In the genomic region with DNA sequence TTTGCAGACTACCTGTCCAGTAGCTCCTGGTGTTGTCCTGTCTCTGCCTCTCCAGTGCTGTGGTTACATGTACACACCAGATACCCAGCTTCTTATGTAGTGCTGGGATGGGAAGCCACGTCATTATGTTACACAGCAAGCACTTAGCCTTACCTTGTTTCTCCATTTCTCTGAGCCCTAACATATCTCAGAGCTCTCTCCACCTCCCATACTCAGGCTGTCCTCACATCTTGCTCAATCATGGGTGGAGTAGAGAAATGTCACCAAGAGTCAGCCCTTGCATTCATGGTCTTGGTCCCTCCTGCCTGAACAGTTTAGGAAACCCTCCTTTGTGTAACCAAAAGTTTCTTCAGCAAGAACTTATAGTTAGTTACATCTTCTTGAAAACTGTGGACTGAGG, we compare ENCODE assay signal across 21 mouse cellular contexts. TPM values are rescaled to one million over a fixed set of nuclear protein-coding genes. Genes with fewer than 3 reads are reported as not detected.
DNase-seq lines count a peak whose midpoint lies in the region; ATAC-seq lines count a peak whose summit lies in the region.
"Had no signal": no experiment of that assay in that cellular context is flagged by ENCODE, and none has a peak within 500 bp of the region (broad histone marks: within the 10 kb centered on the region; RNA-seq: fewer than 3 reads in every experiment).

No protein-coding gene starts in this region.

- H3K9me3 ChIP-seq in heart, embryonic 12.5 days (replicated peaks), result no peaks in the 10 kb centered on the region
- no peaks in the 10 kb centered on the region for H3K9me3 ChIP-seq in liver, embryonic 16.5 days (replicated peaks; ENCODE audit: control insufficient read depth, low read length)
- H3K9me3 ChIP-seq in liver, embryonic 12.5 days (replicated peaks), result no peaks in the 10 kb centered on the region
- H3K9me3 ChIP-seq: forebrain, embryonic 13.5 days; limb, embryonic 13.5 days; lung, embryonic 15.5 days; neural tube, embryonic 12.5 days had no signal

- H3K27ac ChIP-seq in heart, embryonic 12.5 days (ENCODE audit: poor library complexity, severe bottlenecking), result peak overlapping the region; percentile 89
- no peak overlapping the region for H3K27ac ChIP-seq in liver, embryonic 16.5 days (ENCODE audit: low read length)
- H3K27ac ChIP-seq in liver, embryonic 12.5 days, result no peak overlapping the region
- H3K27ac ChIP-seq: forebrain, embryonic 13.5 days; kidney, postnatal 0 days; layer of hippocampus, adult 2 months; limb, embryonic 13.5 days; lung, embryonic 15.5 days; neural tube, embryonic 12.5 days had no signal

- H3K4me1 ChIP-seq in heart, embryonic 12.5 days (replicated peaks), result peaks cover 51% of the 10 kb centered on the region
- H3K4me1 ChIP-seq in liver, embryonic 16.5 days (ENCODE audit: control insufficient read depth, low read depth, low read length), result peaks cover 10% of the 10 kb centered on the region
- peaks cover 17% of the 10 kb centered on the region for H3K4me1 ChIP-seq in liver, embryonic 12.5 days
- H3K4me1 ChIP-seq: neural tube, embryonic 12.5 days had no signal

- H3K36me3 ChIP-seq in heart, embryonic 12.5 days, result 0 out of 2 replicates have a peak, but pooled peaks cover 2% of the 10 kb centered on the region
- H3K36me3 ChIP-seq in liver, embryonic 16.5 days (ENCODE audit: control insufficient read depth, insufficient read depth), result no peaks in the 10 kb centered on the region
- no peaks in the 10 kb centered on the region for H3K36me3 ChIP-seq in liver, embryonic 12.5 days
- H3K36me3 ChIP-seq: lung, embryonic 15.5 days; neural tube, embryonic 12.5 days had no signal

- no peak overlapping the region for H3K4me3 ChIP-seq in heart, embryonic 12.5 days
- H3K4me3 ChIP-seq in liver, embryonic 16.5 days (ENCODE audit: low read depth, low read length), result no peak overlapping the region
- H3K4me3 ChIP-seq in liver, embryonic 12.5 days, result no peak overlapping the region
- H3K4me3 ChIP-seq: forebrain, embryonic 13.5 days; layer of hippocampus, adult 2 months; limb, embryonic 13.5 days; lung, embryonic 15.5 days; neural tube, embryonic 12.5 days had no signal

- H3K27me3 ChIP-seq in heart, embryonic 12.5 days (replicated peaks), result no peaks in the 10 kb centered on the region
- H3K27me3 ChIP-seq in liver, embryonic 16.5 days (ENCODE audit: control insufficient read depth, insufficient read depth, low read depth, low read length), result no peaks in the 10 kb centered on the region
- H3K27me3 ChIP-seq in liver, embryonic 12.5 days (replicated peaks), result no peaks in the 10 kb centered on the region
- H3K27me3 ChIP-seq: forebrain, embryonic 13.5 days; limb, embryonic 13.5 days; lung, embryonic 15.5 days; neural tube, embryonic 12.5 days had no signal

- no peak overlapping the region for H3K4me2 ChIP-seq in heart, embryonic 12.5 days
- H3K4me2 ChIP-seq in liver, embryonic 16.5 days (ENCODE audit: low read depth, low read length), result no peak overlapping the region
- H3K4me2 ChIP-seq in liver, embryonic 12.5 days, result no peak overlapping the region
- H3K4me2 ChIP-seq: forebrain, embryonic 13.5 days; limb, embryonic 13.5 days; lung, embryonic 15.5 days; midbrain, embryonic 11.5 days; neural tube, embryonic 12.5 days had no signal

- 33% methylated on average over 1 of the region's 1 CpGs for WGBS in heart, embryonic 12.5 days
- 60% methylated on average over 1 of the region's 1 CpGs for WGBS in liver, embryonic 16.5 days (ENCODE audit: insufficient replicate concordance)
- 58% methylated on average over 1 of the region's 1 CpGs for WGBS in liver, embryonic 12.5 days (ENCODE audit: insufficient replicate concordance)

- DNase-seq in heart, postnatal 14 days, result no peak
- DNase-seq in ovary, postnatal 36 days (ENCODE audit: low spot score), result no peak
- DNase-seq: cerebellum, adult 8-10 months; gastrocnemius, postnatal 14 days; kidney, adult 18-20 months; layer of hippocampus, postnatal 36 days; right cerebral cortex, postnatal 25 days; thymus, postnatal 36 days had no signal

- intact Hi-C loops in heart, postnatal 14 days (cut with DNase I), result no loop called here

- ATAC-seq in heart, embryonic 12.5 days (ENCODE audit: insufficient number of reproducible peaks, low FRiP score), result no peak
- ATAC-seq in liver, embryonic 16.5 days (ENCODE audit: low read depth), result peak; percentile 56
- ATAC-seq in liver, embryonic 12.5 days, result no peak
- peak; percentile 82 for ATAC-seq in granulocyte monocyte progenitor cell, adult 5-6 weeks (replicated peaks; ENCODE audit: poor library complexity, severe bottlenecking)
- ATAC-seq in megakaryocyte progenitor cell, adult 5-6 weeks (replicated peaks; ENCODE audit: poor library complexity), result peak; percentile 86
- ATAC-seq in erythroid progenitor cell, adult 5-6 weeks (replicated peaks; ENCODE audit: low FRiP score, poor library complexity, severe bottlenecking), result no peak
- ATAC-seq: forebrain, embryonic 13.5 days had no signal

- H3K9ac ChIP-seq in heart, embryonic 12.5 days, result no peak overlapping the region
- H3K9ac ChIP-seq in liver, embryonic 16.5 days (ENCODE audit: low read depth, low read length), result no peak overlapping the region
- H3K9ac ChIP-seq in liver, embryonic 12.5 days, result no peak overlapping the region
- H3K9ac ChIP-seq: forebrain, embryonic 13.5 days; limb, embryonic 13.5 days; lung, embryonic 15.5 days; neural tube, embryonic 12.5 days had no signal

RNA-seq across cellular contexts. Expression of a gene that starts 6.2 kb away (rescaled TPM):
- polyA plus RNA-seq in heart, embryonic 12.5 days (2016; fragmentation: Nextera tagmentation; extraction: Ambion mirVana), result 39.3 and 39.8 TPM in 2 replicates
- 10 to 100 TPM; 56.5 to 56.6 TPM for total RNA-seq in heart, postnatal 14 days (2021)
- 14.0 and 14.4 TPM in 2 replicates for polyA plus RNA-seq in liver, embryonic 16.5 days (2015; fragmentation: Nextera tagmentation; extraction: Ambion mirVana)
- 14.6 and 16.1 TPM in 2 replicates for polyA plus RNA-seq in liver, embryonic 12.5 days (2016; fragmentation: Nextera tagmentation; extraction: Ambion mirVana)
- total RNA-seq in granulocyte monocyte progenitor cell, adult 5-6 weeks (2014; fragmentation: Nextera tagmentation), result 30.1 and 40.2 TPM in 2 replicates
- total RNA-seq in granulocyte monocyte progenitor cell, adult 5-6 weeks (2017), result 20.2 and 48.9 TPM in 2 replicates
- total RNA-seq in megakaryocyte progenitor cell, adult 5-6 weeks (2015), result 29.6 and 48.4 TPM in 2 replicates
- total RNA-seq in megakaryocyte progenitor cell, adult 5-6 weeks (2017), result 26.4 and 34.4 TPM in 2 replicates
- total RNA-seq in erythroid progenitor cell, adult 5-6 weeks (2015; ENCODE audit: low replicate concordance), result 17.3 and 18.0 TPM in 2 replicates
- total RNA-seq in erythroid progenitor cell, adult 5-6 weeks (2017; ENCODE audit: low replicate concordance), result 4.4 and 9.5 TPM in 2 replicates

RNA-seq across cellular contexts. Expression of a gene that starts 46.6 kb away (rescaled TPM):
- 23.8 and 28.4 TPM in 2 replicates for polyA plus RNA-seq in heart, embryonic 12.5 days (2016; fragmentation: Nextera tagmentation; extraction: Ambion mirVana)
- total RNA-seq in heart, postnatal 14 days (2021), result 10 to 100 TPM; 15.2 to 16.0 TPM
- 7.9 and 8.7 TPM in 2 replicates for polyA plus RNA-seq in liver, embryonic 16.5 days (2015; fragmentation: Nextera tagmentation; extraction: Ambion mirVana)
- 17.6 and 18.3 TPM in 2 replicates for polyA plus RNA-seq in liver, embryonic 12.5 days (2016; fragmentation: Nextera tagmentation; extraction: Ambion mirVana)
- total RNA-seq in granulocyte monocyte progenitor cell, adult 5-6 weeks (2014; fragmentation: Nextera tagmentation), result 59.6 and 71.8 TPM in 2 replicates
- total RNA-seq in granulocyte monocyte progenitor cell, adult 5-6 weeks (2017), result 63.6 TPM in 2 replicates
- total RNA-seq in megakaryocyte progenitor cell, adult 5-6 weeks (2015), result 33.8 and 42.0 TPM in 2 replicates
- 70.8 and 74.8 TPM in 2 replicates for total RNA-seq in megakaryocyte progenitor cell, adult 5-6 weeks (2017)
- 63.7 and 87.2 TPM in 2 replicates for total RNA-seq in erythroid progenitor cell, adult 5-6 weeks (2015; ENCODE audit: low replicate concordance)
- 40.6 and 65.0 TPM in 2 replicates for total RNA-seq in erythroid progenitor cell, adult 5-6 weeks (2017; ENCODE audit: low replicate concordance)

RNA-seq across cellular contexts. Expression of a gene that starts 53.7 kb away (rescaled TPM):
- polyA plus RNA-seq in heart, embryonic 12.5 days (2016; fragmentation: Nextera tagmentation; extraction: Ambion mirVana), result 20.0 and 20.1 TPM in 2 replicates
- 10 to 100 TPM; 13.6 to 15.0 TPM for total RNA-seq in heart, postnatal 14 days (2021)
- polyA plus RNA-seq in liver, embryonic 16.5 days (2015; fragmentation: Nextera tagmentation; extraction: Ambion mirVana), result 158 and 159 TPM in 2 replicates
- polyA plus RNA-seq in liver, embryonic 12.5 days (2016; fragmentation: Nextera tagmentation; extraction: Ambion mirVana), result 86.0 and 93.2 TPM in 2 replicates
- 2.5 and 7.4 TPM in 2 replicates for total RNA-seq in granulocyte monocyte progenitor cell, adult 5-6 weeks (2014; fragmentation: Nextera tagmentation)
- 1.4 and 2.2 TPM in 2 replicates for total RNA-seq in granulocyte monocyte progenitor cell, adult 5-6 weeks (2017)
- 0.94 and 2.5 TPM in 2 replicates for total RNA-seq in megakaryocyte progenitor cell, adult 5-6 weeks (2015)
- 2.5 and 3.9 TPM in 2 replicates for total RNA-seq in megakaryocyte progenitor cell, adult 5-6 weeks (2017)
- 66.7 and 90.8 TPM in 2 replicates for total RNA-seq in erythroid progenitor cell, adult 5-6 weeks (2015; ENCODE audit: low replicate concordance)
- 68.0 and 100 TPM in 2 replicates for total RNA-seq in erythroid progenitor cell, adult 5-6 weeks (2017; ENCODE audit: low replicate concordance)

Comparison
In these comparisons a context has a peak if more than half of its experiments do, and no peak if none do; other contexts are left out.
1. ATAC-seq: peak in liver, embryonic 16.5 days (single experiment), granulocyte monocyte progenitor cell, adult 5-6 weeks (single experiment) and megakaryocyte progenitor cell, adult 5-6 weeks (single experiment); none in heart, embryonic 12.5 days (single experiment), liver, embryonic 12.5 days (single experiment) and erythroid progenitor cell, adult 5-6 weeks (single experiment).
2. RNA of a gene that starts 53.7 kb away (total RNA-seq): 66.7 to 100 TPM in erythroid progenitor cell, adult 5-6 weeks; 13.6 to 15.0 TPM in heart, postnatal 14 days, 0.94 to 3.9 TPM in megakaryocyte progenitor cell, adult 5-6 weeks and 1.4 to 7.4 TPM in granulocyte monocyte progenitor cell, adult 5-6 weeks; every median in the first group is over 4 times any median in the second.